Mouse (Mus musculus) kidney, embryonic 16.5 days (tissue): ENCODE measurements at regions not wholly inside any gene's neighbourhood (a gene's known extent, or its start where the extent isn't known, plus 50 kb on each side); places are given as distances from the start of the nearest gene placed in this dataset.
A peak's percentile ranks its signal among the peaks of the same experiment; 100 is the strongest.
"Not testable (repeated sequence)": the region's sequence is repeated elsewhere in the genome, so short reads cannot be mapped to it uniquely, and the experiment has no call there.

Experiments
- ATAC-seq: fragments of 200-750 bp; cut with Nextera tagmentation; 2 replicates; pipeline ENCODE4 v1.8.0; 2017; ENCODE audit warnings: moderate TSS enrichment; ENCODE audit not compliant: low FRiP score, low TSS enrichment
- H3K27ac ChIP-seq: fragments of 300-500 bp; sonication (generic); 2 replicates; pipeline ENCODE4 v1.5.1; 2014; ENCODE audit warnings: low read length
- H3K27me3 ChIP-seq: fragments of 300-500 bp; sonication (generic); 2 replicates; pipeline ENCODE4 v1.6.1; 2014; ENCODE audit warnings: low read length, control low read depth, mixed read lengths; ENCODE audit not compliant: insufficient read depth
- H3K36me3 ChIP-seq: fragments of 300-500 bp; sonication (generic); 2 replicates; pipeline ENCODE4 v1.6.1; 2014; ENCODE audit warnings: low read length, control low read depth, mixed read lengths; ENCODE audit not compliant: insufficient read depth
- H3K4me1 ChIP-seq: fragments of 300-500 bp; sonication (generic); 2 replicates; pipeline ENCODE4 v1.6.1; 2014; ENCODE audit warnings: low read length, control low read depth, mixed read lengths; ENCODE audit not compliant: insufficient read depth
- H3K4me2 ChIP-seq: fragments of 300-500 bp; sonication (generic); replicated peaks from 2 replicates; pipeline ENCODE4 v1.6.1; 2014; ENCODE audit warnings: low read depth, low read length
- H3K4me3 ChIP-seq: fragments of 300-500 bp; sonication (generic); 2 replicates; pipeline ENCODE4 v1.5.1; 2014; ENCODE audit warnings: mild to moderate bottlenecking, low read length
- H3K9ac ChIP-seq: fragments of 300-500 bp; sonication (generic); replicated peaks from 2 replicates; pipeline ENCODE4 v1.6.1; 2014; ENCODE audit warnings: low read length
- H3K9me3 ChIP-seq: fragments of 300-500 bp; sonication (generic); 2 replicates; pipeline ENCODE4 v1.6.1; 2016; ENCODE audit warnings: low read length, control low read depth
- WGBS: fragments of 180-500 bp; shearing (Covaris S2); extraction: QIAGEN DNeasy Blood & Tissue Kit; methylation state at CpG from one replicate; pipeline ENCODE4 v1.1.7; 2014; 5-methylcytosine and 5-hydroxymethylcytosine counted together

DNA sequence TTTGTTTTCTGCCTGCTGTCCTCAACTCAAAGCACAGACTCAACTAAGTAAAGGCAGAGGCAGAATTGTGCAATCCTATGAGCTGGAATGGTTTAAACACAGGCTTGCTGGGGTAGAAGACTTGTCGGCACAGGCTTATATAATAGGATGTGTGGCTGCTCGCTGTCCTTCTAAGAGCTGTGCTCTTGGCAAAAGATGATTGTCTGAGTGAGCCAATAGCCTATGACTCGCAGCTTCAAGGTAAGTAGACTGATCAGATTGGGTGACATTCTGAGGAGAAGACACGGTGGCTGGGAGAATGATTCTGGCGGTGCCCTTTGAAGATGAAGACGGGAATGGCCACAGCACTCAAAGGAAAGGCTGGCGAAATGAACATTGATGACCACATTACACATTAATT is 268.1 kb downstream of the Adgb start:
- Histone ChIP-seq H3K27ac (no peak overlapping the region), H3K9ac (no peak overlapping the region), H3K4me2 (no peak overlapping the region), H3K4me3 (no peak overlapping the region), H3K36me3 (no peaks in the 10 kb centered on the region), H3K4me1 (no peaks in the 10 kb centered on the region), H3K27me3 (no peaks in the 10 kb centered on the region), H3K9me3 (no peaks in the 10 kb centered on the region)
- WGBS = 90% methylated on average over 7 of the region's 7 CpGs
- no peak for ATAC-seq

DNA sequence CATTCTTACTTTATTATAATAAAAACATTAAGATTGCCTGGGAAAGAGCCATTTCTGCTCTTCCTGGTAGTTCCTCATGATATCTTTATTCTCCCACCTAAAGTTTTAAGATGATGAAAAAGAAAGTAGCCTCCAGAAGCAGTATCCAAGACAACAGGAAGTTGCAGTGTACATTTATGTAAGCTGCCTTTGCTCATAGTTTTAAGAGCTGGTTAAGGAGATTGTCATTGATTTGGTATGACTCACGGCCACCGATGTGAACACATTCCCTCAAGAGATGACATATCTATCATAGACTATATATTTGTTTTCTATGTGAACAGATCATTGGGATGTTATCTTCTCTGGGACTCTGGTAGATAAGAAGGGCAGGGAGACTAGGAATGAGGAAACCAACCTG is 281.8 kb downstream of the Adgb start:
- H3K4me1 ChIP-seq = no peaks in the 10 kb centered on the region
- H3K9me3 ChIP-seq = no peaks in the 10 kb centered on the region
- no peaks in the 10 kb centered on the region for H3K27me3 ChIP-seq
- no peak for ATAC-seq
- WGBS = 91% methylated on average over 2 of the region's 2 CpGs
- H3K4me2 ChIP-seq = no peak overlapping the region
- no peak overlapping the region for H3K9ac ChIP-seq
- no peaks in the 10 kb centered on the region for H3K36me3 ChIP-seq
- H3K4me3 ChIP-seq = no peak overlapping the region
- no peak overlapping the region for H3K27ac ChIP-seq

DNA sequence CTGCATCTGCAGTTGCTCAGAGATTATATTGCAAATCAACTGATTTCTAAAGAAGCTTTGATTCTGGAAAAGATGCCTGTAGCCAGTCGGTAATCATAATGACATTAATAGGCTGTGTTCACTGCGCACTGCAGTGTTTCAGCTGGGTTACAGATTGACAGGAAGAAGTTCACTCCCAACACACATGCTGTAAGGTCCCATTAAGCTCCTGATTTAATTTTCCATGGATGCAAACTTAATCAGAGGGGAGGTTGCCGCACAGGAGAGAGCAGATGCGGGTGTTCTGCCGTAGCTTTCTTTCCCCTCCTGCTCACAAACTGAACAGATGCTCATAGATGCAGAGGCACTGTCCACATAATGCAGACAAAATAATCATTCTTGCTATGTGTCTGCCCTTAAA is 284.0 kb downstream of the Adgb start:
- no peak for ATAC-seq

DNA sequence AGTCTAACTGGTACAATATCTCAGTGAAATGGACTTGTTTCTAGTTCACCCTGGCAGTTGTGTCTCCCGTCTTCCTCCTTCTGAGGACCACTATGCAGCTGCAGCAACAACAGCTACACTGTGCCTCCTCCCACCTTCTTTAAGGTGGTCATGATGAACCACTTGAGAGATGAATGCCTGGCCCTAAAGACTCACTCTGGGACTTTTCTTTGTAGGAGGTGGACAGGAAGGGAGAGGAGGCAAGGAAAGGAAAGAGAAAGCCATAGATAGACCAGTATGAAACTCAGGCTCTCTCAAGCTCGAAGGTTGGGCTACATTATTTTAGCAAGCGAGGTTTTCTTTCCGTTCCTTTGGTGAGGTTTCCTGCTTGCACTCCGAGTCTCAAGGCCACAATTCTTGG is 285.4 kb downstream of the Adgb start:
- no peak for ATAC-seq
- WGBS = 80% methylated on average over 5 of the region's 5 CpGs

More for the DNA sequence above, 284.0 kb downstream of the Adgb start:
- no peak overlapping the region for H3K27ac ChIP-seq
- no peak overlapping the region for H3K4me3 ChIP-seq
- no peaks in the 10 kb centered on the region for H3K9me3 ChIP-seq
- H3K9ac ChIP-seq = no peak overlapping the region
- no peaks in the 10 kb centered on the region for H3K36me3 ChIP-seq
- 62% methylated on average over 5 of the region's 5 CpGs for WGBS
- no peak overlapping the region for H3K4me2 ChIP-seq
- H3K4me1 ChIP-seq = no peaks in the 10 kb centered on the region
- no peaks in the 10 kb centered on the region for H3K27me3 ChIP-seq

DNA sequence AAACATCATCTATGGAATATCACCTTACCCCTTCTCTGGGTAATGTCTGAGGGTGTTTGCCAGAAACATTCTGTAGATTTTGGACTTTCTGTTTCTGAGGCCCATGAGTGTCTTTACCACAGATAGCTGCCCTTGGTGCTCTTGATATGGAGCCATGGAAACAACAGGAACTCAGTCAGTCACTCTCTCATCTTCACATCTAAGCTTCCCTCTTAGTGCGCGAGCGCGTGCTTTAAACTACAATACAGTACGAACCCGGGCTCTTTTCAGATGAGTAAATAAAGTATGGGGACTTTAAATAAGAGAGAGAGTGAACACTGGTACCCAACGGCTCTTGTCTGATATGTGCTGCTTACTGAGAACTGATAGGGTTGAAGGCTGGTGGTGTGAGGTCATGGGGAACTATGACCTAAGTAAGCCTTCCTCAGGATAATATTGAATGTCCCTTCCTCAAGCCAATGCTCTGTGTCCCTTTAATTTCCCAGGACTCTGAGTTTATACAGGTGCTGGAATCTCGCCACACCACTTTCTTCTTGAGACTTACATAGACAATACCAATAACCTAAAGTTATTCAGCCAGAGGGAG is 284.5 kb upstream of the Stxbp5 start:
- ATAC-seq = peak; percentile 59; the same call in 1 of the 2 replicates

More for the DNA sequence above, 285.4 kb downstream of the Adgb start:
- Histone ChIP-seq H3K9me3 (no peaks in the 10 kb centered on the region), H3K36me3 (no peaks in the 10 kb centered on the region), H3K4me1 (no peaks in the 10 kb centered on the region), H3K27ac (no peak overlapping the region), H3K9ac (no peak overlapping the region), H3K27me3 (no peaks in the 10 kb centered on the region), H3K4me3 (no peak overlapping the region), H3K4me2 (no peak overlapping the region)

DNA sequence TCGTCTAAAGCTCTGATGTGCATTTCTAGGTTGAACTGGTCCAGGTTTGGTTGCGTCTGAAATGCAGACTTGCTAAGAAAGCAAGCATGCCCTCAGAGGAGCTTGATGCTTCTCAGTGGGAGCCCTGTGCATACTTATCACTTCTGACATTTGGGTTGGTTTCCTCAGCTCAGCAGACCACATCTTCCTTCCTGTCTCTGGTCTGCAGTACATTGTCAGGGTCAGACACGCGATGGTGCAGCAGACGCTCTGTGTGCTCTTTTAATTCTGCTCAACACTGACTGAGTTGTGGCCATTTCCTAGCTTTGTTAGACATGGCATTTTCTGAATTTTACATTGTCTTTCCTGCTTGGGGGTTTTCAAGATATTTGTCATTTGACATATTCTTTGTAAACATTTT is 283.5 kb upstream of the Stxbp5 start:
- Histone ChIP-seq H3K9ac (no peak overlapping the region), H3K27ac (peak overlapping the region; percentile 18; the same call in 1 of the 2 replicates), H3K27me3 (no peaks in the 10 kb centered on the region), H3K9me3 (no peaks in the 10 kb centered on the region), H3K36me3 (no peaks in the 10 kb centered on the region), H3K4me3 (no peak overlapping the region), H3K4me1 (no peaks in the 10 kb centered on the region), H3K4me2 (no peak overlapping the region)
- ATAC-seq = 0 out of 2 replicates have a peak, but pooled peaks have one; percentile 69
- WGBS = 62% methylated on average over 5 of the region's 5 CpGs

More for the DNA sequence above, 284.5 kb upstream of the Stxbp5 start:
- Histone ChIP-seq H3K36me3 (no peaks in the 10 kb centered on the region), H3K27ac (peak overlapping the region; percentile 18; the same call in 1 of the 2 replicates), H3K4me1 (no peaks in the 10 kb centered on the region), H3K4me3 (no peak overlapping the region), H3K27me3 (no peaks in the 10 kb centered on the region), H3K4me2 (no peak overlapping the region), H3K9ac (no peak overlapping the region), H3K9me3 (no peaks in the 10 kb centered on the region)
- 84% methylated on average over 8 of the region's 8 CpGs for WGBS

DNA sequence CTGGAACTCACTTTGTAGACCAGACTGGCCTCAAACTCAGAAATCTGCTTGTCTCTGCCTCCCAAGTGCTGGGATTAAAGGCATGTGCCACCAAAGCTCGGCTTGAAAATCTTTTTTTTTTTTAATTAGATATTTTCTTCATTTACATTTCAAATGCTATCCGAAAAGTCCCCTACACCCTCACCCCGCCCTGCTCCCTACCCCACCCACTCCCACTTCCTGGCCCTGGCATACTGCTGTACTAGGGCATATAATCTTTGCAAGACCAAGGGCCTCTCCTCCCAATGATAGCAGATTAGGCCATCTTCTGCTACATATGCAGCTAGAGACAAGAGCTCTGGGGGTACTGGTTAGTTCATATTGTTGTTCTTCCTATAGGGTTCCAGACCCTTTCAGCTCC is 276.2 kb upstream of the Stxbp5 start:
- not testable (repeated sequence) for H3K4me1 ChIP-seq, H3K27ac ChIP-seq, H3K27me3 ChIP-seq, H3K4me2 ChIP-seq, H3K36me3 ChIP-seq, H3K4me3 ChIP-seq, ATAC-seq, H3K9ac ChIP-seq, H3K9me3 ChIP-seq
- WGBS = 81% methylated on average over 3 of the region's 3 CpGs
